Mouse (Mus musculus) forebrain, postnatal 0 days (tissue): Measurements from ENCODE around the gene Mex3d. TPM values are rescaled to one million over a fixed set of nuclear protein-coding genes. Genes with fewer than 3 reads are reported as not detected.
A peak's percentile ranks its signal among the peaks of the same experiment; 100 is the strongest.

Experiments used
- ATAC-seq: fragments of 200-750 bp; cut with Nextera tagmentation; 2 replicates; pipeline ENCODE4 v1.8.0; 2017; ENCODE audit warnings: mild to moderate bottlenecking, moderate library complexity
- DNase-seq: peaks from one replicate; pipeline ENCODE4 v3.0.0-alpha.2; 2015
- H3K27ac ChIP-seq: fragments of 300-500 bp; sonication (generic); 2 replicates; pipeline ENCODE4 v1.5.1; 2014; ENCODE audit warnings: low read depth, mild to moderate bottlenecking, antibody characterized with exemption, low read length, moderate library complexity, mixed read lengths
- H3K27me3 ChIP-seq: fragments of 300-500 bp; sonication (generic); 2 replicates; pipeline ENCODE4 v1.6.1; 2014; ENCODE audit warnings: mild to moderate bottlenecking, low read length, mixed read lengths; ENCODE audit not compliant: insufficient read depth
- H3K36me3 ChIP-seq: fragments of 300-500 bp; sonication (generic); 2 replicates; pipeline ENCODE4 v1.6.1; 2014; ENCODE audit warnings: mild to moderate bottlenecking, moderate library complexity; ENCODE audit not compliant: insufficient read depth
- H3K4me1 ChIP-seq: fragments of 300-500 bp; sonication (generic); 2 replicates; pipeline ENCODE4 v1.6.1; 2014; ENCODE audit warnings: antibody characterized with exemption; ENCODE audit not compliant: insufficient read depth
- H3K4me2 ChIP-seq: fragments of 300-500 bp; sonication (generic); 2 replicates; pipeline ENCODE4 v1.6.1; 2014; ENCODE audit warnings: low read depth, mild to moderate bottlenecking, moderate library complexity
- H3K4me3 ChIP-seq: fragments of 300-500 bp; sonication (generic); 2 replicates; pipeline ENCODE4 v1.5.1; 2014; ENCODE audit warnings: low read depth, low read length, mixed read lengths
- H3K9ac ChIP-seq: fragments of 300-500 bp; sonication (generic); 2 replicates; pipeline ENCODE4 v1.6.1; 2014; ENCODE audit warnings: mild to moderate bottlenecking
- H3K9me3 ChIP-seq: fragments of 300-500 bp; sonication (generic); 2 replicates; pipeline ENCODE4 v1.6.1; 2016; ENCODE audit warnings: low read length
- CTCF ChIP-seq: sonication (generic); IDR thresholded peaks from 2 replicates; pipeline ENCODE4 v1.5.1; 2016; ENCODE audit warnings: antibody characterized with exemption, control low read depth, low read depth
- WGBS: fragments of 180-500 bp; shearing (Covaris S2); extraction: QIAGEN DNeasy Blood & Tissue Kit; methylation state at CpG from one replicate; pipeline ENCODE4 v1.1.7; 2014; 5-methylcytosine and 5-hydroxymethylcytosine counted together
- polyA plus RNA-seq: library from polyadenylated mRNA; unstranded; fragments of >200 nt; fragmentation: Nextera tagmentation; extraction: Ambion mirVana; gene quantifications from 2 replicates; pipeline ENCODE4 v1.2.1, GENCODE M21; 2015
- total RNA-seq: library from RNA; depleted of rRNA; stranded (reverse); fragments of >200 nt; gene quantifications from 2 replicates; pipeline ENCODE4 v1.2.3, GENCODE M21; 2014

Mex3d gene
- total and polyA plus RNA-seq, 2 experiments from 2014 or later: 18.4 to 120 TPM

DNA sequence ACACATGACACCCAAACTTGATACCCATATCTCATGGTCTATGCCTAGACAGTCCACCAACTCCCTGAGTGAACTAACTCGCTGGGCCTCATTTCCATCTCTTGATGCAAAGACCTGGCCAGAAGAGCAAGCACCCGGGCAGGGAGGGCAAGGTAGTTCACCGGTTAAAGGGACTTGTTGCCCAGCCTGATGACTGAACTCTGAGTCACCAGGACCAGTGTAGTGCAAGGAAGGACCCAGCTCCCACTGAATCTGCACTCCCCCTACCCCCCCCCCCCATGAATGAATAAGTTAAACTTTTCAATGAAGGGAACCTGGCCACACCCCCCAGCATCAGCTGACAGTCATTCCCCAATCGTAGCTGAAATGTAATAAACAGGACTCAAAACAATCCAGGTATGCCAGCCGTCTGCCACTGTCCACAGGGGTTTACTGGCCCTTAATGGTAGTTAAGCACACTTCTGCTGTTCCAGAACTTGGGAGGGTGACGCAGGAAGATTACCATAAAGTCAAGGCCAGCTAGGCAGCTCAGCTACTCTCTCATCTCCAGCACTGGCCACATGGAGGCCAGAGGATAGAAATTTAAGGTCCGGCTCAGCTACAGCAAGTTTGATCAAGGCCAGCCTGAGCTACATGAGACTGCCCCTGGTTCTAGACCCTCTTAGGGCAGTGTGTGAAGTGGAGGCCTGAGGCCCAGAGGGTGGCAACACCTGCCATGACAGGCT is 4.7 kb downstream of the Mex3d start:
- DNase-seq (no peak), ATAC-seq (no peak)
- no peaks in the 10 kb centered on the region for H3K27me3 ChIP-seq
- no peaks in the 10 kb centered on the region for H3K9me3 ChIP-seq
- peaks cover 50% of the 10 kb centered on the region for H3K36me3 ChIP-seq
- H3K4me1 ChIP-seq: peaks cover 21% of the 10 kb centered on the region
- H3K4me2 ChIP-seq: peak overlapping the region; percentile 97
- 75% methylated on average over 7 of the region's 7 CpGs for WGBS
- peak overlapping the region; percentile 14; the same call in 1 of the 2 replicates for H3K9ac ChIP-seq
- no peak for TF ChIP-seq CTCF
- H3K27ac ChIP-seq: no peak overlapping the region
- H3K4me3 ChIP-seq: peak overlapping the region; percentile 96; the same call in 1 of the 2 replicates

DNA sequence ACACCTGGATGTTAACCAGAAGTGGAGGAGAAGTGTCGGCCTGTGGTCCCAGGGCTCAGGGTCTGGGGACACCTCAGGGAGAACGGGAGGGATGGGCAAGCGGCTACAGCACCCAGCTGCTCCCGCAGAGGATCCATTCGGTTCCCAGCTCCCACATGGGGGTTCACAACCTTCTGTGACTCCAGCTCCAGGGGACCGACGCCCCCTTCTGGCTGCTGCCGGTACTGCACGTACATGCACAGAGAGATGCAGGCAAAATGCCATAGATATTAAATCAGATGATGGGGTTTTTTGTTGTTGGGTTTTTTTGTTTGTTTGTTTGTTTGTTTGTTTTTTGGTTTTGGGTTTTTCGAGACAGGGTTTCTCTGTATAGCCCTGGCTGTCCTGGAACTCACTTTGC is 9.7 kb downstream of the Mex3d start:
- Histone ChIP-seq H3K27me3 (no peaks in the 10 kb centered on the region), H3K27ac (no peak overlapping the region), H3K9me3 (no peaks in the 10 kb centered on the region), H3K36me3 (peaks cover 38% of the 10 kb centered on the region), H3K4me2 (no peak overlapping the region), H3K4me3 (no peak overlapping the region), H3K4me1 (no peaks in the 10 kb centered on the region), H3K9ac (no peak overlapping the region)
- WGBS: 55% methylated on average over 10 of the region's 10 CpGs
- ATAC-seq (no peak), DNase-seq (no peak)
- peak; percentile 73 for TF ChIP-seq CTCF

DNA sequence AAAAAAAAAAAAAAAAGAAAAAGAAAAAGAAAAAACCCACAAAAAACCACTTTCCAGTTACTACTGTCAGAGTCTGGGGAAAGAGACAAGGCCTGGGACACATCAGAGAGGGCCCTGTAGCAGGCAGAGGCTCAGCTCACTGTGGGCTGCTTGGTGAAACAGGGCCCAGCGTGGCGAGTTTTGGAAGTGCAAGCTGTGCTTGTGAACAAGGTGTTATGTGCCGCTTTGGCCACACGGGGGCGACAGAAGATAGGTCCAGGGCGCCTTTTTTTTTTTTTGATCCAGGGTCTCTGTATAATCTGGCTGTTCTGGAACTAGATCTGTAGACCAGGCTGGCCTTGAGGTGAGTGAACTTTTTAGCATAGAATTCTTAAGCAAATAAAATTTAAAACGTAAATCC is 11.3 kb downstream of the Mex3d start:
- no peak overlapping the region for H3K4me2 ChIP-seq
- no peaks in the 10 kb centered on the region for H3K9me3 ChIP-seq
- H3K27me3 ChIP-seq: no peaks in the 10 kb centered on the region
- DNase-seq: peak; percentile 96
- no peaks in the 10 kb centered on the region for H3K4me1 ChIP-seq
- ATAC-seq: peak; percentile 78
- H3K4me3 ChIP-seq: no peak overlapping the region
- peaks cover 22% of the 10 kb centered on the region for H3K36me3 ChIP-seq
- peak; percentile 95 for TF ChIP-seq CTCF
- 3% methylated on average over 7 of the region's 7 CpGs for WGBS
- H3K9ac ChIP-seq: no peak overlapping the region
- H3K27ac ChIP-seq: no peak overlapping the region

DNA sequence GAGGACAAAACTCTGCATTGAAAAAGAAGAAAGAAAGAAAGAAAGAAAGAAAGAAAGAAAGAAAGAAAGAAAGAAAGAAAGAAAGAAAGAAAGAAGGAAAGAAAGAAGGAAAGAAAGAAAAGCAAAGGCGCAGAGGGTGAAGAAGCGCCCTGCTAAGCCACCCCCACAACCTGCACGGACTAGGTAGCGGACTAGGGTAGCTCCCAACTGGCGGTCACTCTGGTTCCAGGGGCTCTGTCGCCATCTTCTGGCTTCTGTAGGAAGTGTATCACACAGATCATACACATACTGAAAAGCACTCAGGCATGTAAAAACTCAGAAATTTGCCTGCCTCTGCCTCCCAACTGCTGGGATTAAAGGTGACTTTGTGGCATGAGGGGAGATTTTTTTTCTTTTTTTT is 13.4 kb downstream of the Mex3d start:
- Histone ChIP-seq H3K9ac (no peak overlapping the region), H3K4me2 (no peak overlapping the region), H3K4me1 (no peaks in the 10 kb centered on the region), H3K4me3 (no peak overlapping the region), H3K9me3 (no peaks in the 10 kb centered on the region), H3K27me3 (no peaks in the 10 kb centered on the region), H3K27ac (no peak overlapping the region), H3K36me3 (peaks cover 4% of the 10 kb centered on the region; the same call in 1 of the 2 replicates)
- WGBS: 27% methylated on average over 6 of the region's 6 CpGs
- TF ChIP-seq CTCF: peak; percentile 69
- peak; percentile 65 for DNase-seq
- ATAC-seq: no peak

DNA sequence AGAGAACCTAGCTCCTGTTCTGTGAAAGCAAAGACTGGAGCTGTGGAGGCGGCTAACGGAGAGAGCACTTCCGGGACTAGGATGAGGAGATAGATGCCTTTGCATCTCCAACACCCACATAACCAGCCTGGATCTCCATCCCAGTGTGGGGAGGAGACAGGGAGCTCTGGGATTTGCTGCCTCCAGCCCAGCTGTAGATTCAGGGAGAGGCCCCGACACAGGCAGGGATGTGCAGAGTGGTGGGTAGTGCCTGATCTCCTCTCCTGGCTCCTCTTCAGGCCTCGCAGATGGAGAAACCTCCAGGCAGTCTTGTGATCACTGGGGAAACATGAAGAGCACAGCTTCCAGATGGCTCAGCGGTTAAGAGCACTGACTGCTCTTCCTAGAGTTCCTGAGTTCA is 14.8 kb downstream of the Mex3d start:
- H3K36me3 ChIP-seq: no peaks in the 10 kb centered on the region
- ATAC-seq (no peak), DNase-seq (no peak)
- no peaks in the 10 kb centered on the region for H3K4me1 ChIP-seq
- no peak overlapping the region for H3K4me2 ChIP-seq
- no peak overlapping the region for H3K27ac ChIP-seq
- WGBS: 78% methylated on average over 6 of the region's 6 CpGs
- H3K27me3 ChIP-seq: no peaks in the 10 kb centered on the region
- H3K4me3 ChIP-seq: no peak overlapping the region
- no peak overlapping the region for H3K9ac ChIP-seq
- TF ChIP-seq CTCF: no peak
- H3K9me3 ChIP-seq: no peaks in the 10 kb centered on the region

DNA sequence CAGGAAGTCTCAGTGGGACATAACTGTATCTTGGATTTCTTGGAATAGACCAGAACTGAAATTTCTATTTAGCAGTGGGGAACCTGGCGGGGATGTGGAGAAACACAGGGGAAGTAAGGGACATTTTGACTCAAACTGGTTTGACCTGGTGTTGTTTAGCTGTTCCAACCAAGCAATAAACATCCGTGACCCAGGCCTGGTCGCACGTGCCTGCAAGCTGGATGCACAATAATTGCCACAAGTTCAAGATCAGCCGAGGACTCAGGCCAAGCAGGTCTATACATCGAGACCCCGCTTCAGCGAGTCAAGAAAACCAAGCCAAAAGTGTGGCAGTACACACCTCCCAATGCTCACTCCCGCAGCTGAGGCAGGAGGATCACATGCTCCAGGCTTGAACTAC is 15.5 kb downstream of the Mex3d start:
- Histone ChIP-seq H3K4me2 (peak overlapping the region; percentile 13; the same call in 1 of the 2 replicates), H3K4me3 (no peak overlapping the region), H3K27me3 (no peaks in the 10 kb centered on the region), H3K36me3 (no peaks in the 10 kb centered on the region), H3K4me1 (no peaks in the 10 kb centered on the region), H3K9me3 (no peaks in the 10 kb centered on the region), H3K9ac (no peak overlapping the region), H3K27ac (peak overlapping the region; percentile 10; the same call in 1 of the 2 replicates)
- TF ChIP-seq CTCF: no peak; the same call in 1 of the 2 replicates
- WGBS: 50% methylated on average over 9 of the region's 9 CpGs
- no peak for ATAC-seq
- no peak for DNase-seq

DNA sequence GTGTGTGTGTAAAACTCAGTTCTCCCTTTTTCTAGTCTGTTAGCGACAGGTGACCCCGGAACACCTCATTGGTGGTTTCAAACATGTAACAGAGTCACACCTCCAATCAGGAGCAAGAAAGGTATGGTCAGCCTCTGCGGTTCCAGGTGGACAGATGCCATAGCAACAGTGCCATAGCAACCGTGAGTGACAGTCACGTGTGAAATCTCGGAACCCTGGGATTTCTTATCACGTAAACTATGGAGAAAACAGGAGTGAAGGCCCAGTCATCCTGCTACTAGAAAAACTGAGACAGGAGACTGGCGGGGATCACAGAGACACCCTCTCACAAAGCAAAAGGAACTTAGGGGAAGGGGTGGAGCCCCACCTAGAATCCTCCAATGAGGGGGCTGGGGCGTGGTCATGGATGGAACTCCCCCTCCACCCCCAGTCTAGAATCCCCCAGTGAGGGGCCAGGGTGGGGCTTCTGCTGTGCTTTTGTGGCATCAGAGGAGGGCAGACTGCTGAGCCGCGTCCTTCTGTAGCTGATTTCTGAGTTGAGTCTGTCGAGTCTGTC is 16.0 kb downstream of the Mex3d start:
- Histone ChIP-seq H3K4me2 (peak overlapping the region; percentile 13; the same call in 1 of the 2 replicates), H3K4me3 (0 out of 2 replicates have a peak overlapping the region, but pooled peaks have one; percentile 11), H3K4me1 (no peaks in the 10 kb centered on the region), H3K27ac (peak overlapping the region; percentile 10; the same call in 1 of the 2 replicates), H3K9ac (no peak overlapping the region), H3K9me3 (no peaks in the 10 kb centered on the region), H3K36me3 (no peaks in the 10 kb centered on the region), H3K27me3 (no peaks in the 10 kb centered on the region)
- DNase-seq (peak; percentile 79), ATAC-seq (peak; percentile 84)
- TF ChIP-seq CTCF: no peak
- WGBS: 3% methylated on average over 12 of the region's 12 CpGs
